Mouse (Mus musculus): ENCODE results near the gene Hoxb4.

The Hoxb4 gene

DNA sequence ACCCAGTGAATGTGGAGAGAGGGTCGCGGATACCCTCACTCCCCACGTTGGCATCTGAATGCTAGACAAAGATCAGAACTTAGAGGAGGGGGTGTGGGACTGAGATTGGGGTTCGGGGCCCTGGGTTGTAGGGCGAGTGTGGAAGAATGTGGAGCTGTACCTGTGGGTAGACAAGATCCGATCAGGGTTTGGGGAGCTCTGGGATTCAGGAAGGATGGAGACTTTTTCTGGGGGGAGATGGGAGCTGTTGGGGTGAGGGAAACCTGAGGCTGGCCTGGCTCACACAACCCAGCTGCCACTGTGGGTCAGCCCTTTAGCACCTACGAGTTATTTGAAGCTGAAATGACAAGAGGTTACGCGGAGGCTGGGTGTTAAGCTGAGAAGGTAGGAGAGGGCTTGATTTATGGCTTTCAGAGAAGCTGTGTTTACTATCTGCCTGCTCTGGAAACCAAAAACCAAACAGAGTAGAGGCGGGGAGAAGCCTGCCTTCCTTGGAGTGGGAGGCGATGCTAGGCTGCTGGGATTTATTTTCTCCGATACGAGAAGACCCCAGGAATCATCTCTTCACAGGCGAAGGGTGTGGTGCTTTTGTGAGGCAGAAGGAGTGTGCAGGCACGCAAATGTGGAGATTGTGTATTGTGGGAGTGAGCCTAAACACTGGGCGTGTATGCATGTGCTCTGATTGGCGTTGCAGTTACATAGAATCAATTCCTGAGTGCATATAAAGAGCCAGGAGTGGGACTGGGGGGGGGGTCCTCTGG, 15.4 kb downstream of the Hoxb4 start:
- DNase-seq (ENCODE audit: extremely low read depth, low read depth): no peak

DNA sequence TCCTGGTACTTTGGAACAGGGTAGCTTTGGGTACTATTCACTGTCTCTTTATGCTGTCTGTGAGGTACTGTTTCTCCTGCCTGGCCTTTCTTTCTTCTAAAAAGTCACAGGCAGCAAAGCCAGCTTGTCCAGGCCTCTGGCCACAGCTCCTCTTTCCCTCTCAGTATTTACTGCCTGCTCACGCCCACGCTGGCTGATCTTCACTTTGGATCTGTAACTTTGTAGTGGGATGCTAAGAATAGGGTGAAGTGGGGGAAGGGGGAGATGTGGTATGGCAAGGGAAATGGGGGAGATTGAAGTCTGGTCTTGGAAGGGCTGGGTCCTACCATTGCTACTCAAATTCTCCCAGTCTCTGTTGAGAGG, 15.9 kb downstream of the Hoxb4 start:
- DNase-seq (ENCODE audit: extremely low read depth, low read depth): no peak

DNA sequence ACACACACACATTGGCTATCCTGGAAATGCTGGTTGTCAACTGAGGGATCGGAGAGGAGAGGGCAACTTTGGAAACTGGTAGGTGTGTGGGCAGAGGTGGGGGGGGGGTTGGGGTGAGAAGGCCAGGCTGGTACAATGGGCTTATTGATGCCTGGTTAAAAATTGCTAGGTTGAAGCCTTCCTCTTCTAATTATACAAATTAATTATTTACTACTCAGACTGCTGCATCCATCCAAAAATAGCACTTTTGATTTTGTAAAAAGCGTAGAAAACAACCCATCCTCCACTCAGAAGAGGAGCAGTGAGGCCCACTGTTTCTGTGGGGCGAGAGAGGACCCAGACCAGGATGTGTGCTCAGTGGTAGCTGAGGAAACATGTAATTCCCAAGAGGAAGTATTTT, 16.9 kb downstream of the Hoxb4 start:
- DNase-seq (ENCODE audit: extremely low read depth, low read depth): no peak

DNA sequence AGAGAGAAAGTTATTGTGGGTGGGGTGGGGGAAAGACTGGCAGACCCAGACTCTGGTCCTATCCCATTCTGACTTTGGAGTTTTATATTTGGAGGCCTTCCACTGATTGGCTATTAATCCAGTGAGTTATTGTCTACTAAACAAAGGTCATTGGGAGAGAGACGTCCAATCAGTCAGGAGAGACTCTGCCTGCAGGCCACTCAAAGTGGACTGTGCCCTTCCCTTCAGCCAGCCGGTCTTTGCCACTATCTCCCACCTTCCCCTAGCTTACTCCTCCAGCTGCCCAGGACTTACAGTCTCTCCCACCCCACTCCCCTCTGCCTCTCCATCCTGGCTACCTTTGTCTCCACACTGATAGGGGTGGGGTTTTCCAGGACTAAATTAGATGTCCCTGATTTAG, 18.5 kb downstream of the Hoxb4 start:
- no peak for DNase-seq (ENCODE audit: extremely low read depth, low read depth)

DNA sequence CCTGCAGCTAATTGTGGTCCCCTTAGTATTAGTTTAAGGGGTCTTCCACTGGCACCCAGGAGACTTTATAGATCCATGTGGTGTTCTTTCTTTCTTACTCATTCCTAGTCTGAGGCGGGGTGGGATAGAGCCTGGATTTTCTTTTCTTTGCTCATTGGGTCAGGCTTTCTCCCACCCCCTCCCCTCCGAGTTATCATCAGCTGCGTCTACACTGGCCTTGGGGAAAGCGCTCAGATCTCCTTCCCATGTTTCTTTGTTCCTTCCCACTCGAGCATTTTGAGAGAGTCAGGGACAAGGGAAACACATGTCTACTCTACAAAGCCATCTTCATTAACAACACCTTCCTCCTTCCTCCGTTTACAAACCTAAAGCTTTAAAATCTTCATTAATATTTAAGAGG, 19.0 kb downstream of the Hoxb4 start:
- DNase-seq (ENCODE audit: extremely low read depth, low read depth): no peak

DNA sequence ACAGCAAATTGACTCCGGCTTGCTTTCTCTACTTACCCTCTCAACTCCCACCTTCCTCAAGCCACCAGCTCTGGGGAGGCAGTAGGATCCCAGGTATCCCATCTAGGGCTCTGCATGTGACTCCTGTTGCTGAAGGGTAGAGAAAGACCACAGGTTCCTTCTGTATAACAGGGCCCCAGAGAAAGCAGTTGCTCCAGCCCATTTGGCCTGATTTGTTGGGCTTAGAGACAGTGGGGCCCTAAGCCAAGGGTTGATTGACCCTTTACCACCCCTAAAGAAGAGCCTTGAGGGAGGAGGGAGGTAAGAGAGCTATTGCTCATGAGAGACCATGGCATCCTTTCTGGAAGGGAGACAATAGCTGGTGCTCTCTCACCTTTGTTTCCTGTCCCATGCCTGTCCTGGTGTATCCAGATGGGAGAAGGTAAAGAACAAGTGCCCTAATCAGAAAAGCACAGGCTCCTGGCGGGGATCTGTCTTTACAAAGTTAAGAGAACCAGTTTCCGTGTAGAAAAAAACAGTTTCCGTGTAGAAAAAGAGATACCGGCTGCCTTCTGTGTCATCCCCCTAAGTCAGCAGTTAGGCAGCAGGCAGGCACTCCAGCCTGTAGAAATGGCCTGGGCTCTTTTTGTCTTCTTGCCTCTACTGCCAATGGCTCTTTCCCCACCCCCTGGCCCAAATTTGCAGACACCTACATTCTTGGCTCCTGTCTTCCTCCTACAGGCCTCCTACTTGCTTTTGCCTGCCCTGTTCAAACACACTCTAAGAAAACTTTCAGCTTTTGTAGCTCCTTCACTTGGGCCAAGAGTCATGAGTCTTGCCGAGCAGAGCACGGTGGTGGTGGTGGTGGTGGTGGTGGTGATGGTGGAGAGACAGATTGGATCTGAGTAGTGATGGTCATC, 21.1 kb downstream of the Hoxb4 start:
- no peak for DNase-seq (ENCODE audit: extremely low read depth, low read depth)

DNA sequence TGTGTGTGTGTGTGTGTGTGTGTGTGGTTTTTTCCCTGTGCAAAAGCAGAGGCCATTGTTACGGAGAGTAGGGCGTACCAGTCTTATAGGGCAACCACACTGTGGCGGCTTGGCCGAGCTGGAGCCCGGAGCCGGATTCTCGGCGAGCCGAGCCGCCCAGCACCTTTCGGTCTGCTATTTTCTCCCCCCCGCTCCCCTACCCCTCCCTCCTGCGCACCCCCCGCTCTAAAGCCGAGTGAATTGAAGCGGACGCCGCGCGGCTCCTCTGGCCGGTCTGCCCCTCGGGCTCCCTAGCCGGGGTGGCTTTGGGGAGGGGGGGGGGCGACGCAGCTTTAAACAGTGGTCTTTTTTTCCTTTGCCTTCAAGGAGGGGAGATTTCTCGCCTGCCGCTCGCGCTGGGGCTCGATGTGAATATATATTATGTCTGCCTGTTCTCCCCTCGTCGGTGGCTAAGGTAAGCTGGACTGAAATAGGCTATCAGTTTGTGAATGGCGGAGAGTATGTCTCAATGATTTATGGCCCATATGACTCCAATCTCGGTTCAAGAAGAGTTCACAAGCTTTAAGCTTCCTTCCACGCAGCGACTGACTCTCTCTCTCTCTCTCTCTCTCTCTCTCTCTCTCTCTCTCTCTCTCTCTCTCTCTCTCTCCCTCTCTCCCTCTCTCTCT, 22.8 kb downstream of the Hoxb4 start:
- no peak for DNase-seq (ENCODE audit: extremely low read depth, low read depth)

DNA sequence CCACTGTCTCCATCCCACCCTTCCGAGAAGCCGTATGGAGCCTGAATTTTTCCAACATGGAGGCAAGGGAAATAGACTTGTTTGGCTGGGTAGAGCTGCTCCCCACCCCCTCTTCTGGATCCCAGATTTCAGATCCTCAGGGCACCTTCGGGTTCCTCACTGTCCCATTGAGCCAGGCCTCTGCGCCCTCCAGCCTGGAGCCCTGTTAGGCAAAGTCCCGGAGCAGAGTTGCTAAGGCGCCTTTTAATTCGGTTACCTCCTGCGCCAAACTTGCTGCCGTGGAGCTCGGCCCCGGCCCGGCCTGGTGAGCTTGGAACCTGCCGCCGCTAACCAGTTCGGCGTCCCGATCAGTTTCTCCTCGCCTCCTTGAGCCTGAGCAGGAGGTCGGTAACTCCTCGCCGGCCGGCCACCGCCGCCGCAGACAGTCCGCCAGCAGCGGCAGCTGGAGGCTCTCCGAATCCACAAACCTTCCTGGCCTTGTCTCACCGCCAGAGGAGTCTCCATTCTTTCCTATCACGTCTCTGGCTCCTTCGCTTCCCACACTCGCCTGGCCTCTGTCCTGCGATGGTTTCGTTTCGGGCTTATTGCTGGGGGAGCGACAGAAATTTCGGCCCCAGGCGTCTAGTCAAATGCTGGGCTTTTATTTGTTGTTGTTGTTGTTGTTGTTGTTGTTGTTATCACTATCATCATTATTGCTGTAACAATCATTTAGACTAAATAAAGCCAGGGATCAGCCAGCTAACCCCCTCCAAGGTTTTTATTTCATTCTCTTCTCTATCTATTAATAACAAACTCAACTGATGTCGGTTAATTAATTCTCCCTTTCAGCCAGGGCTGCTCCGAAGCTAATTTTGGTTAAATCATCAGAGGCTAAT, 23.9 kb downstream of the Hoxb4 start:
- no peak for DNase-seq (ENCODE audit: extremely low read depth, low read depth)

DNA sequence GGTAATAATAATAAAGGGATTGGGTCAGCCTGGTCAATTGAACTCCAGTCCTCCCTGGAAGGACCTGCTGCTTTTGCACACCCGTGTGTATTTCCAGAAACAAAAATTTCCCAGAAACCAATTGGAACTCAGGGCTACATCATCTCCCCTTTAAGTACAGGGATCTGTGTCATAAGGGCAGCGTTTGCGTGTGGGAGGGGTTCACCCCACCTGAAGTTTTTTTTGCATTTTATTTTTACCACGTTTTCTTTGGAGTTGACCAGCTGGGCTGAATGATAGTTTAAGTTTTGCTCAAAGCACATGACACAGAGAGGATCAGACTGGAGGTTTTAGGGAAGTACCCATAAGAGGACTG, 24.5 kb downstream of the Hoxb4 start:
- no peak for DNase-seq (ENCODE audit: extremely low read depth, low read depth)

DNA sequence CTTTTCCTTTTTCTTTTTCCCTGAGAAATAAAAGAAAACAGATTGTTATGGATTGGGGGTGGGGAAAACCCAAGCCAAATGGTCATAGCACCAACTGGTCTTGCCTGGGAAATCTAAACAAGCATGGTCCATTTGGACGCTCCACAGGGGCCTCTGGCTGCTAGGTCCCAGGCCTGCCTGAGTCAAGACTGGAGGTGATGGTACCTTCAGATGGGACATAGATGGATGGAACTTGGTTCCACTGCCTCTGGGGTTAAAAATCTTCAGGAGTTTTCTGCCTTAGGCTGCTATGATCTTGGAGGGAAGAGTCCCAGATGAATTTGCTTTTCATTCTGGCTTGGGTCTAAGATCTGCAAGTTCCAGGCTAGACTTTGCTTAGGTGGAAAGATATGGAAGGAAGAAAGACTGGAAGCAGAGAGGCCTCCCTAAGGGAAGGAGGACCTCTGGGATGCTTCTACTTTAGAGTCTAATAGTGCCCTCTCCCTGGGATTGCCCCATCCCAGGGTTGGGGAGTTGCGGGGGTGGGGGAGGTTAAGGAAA, 25.2 kb downstream of the Hoxb4 start:
- DNase-seq (ENCODE audit: extremely low read depth, low read depth): no peak

DNA sequence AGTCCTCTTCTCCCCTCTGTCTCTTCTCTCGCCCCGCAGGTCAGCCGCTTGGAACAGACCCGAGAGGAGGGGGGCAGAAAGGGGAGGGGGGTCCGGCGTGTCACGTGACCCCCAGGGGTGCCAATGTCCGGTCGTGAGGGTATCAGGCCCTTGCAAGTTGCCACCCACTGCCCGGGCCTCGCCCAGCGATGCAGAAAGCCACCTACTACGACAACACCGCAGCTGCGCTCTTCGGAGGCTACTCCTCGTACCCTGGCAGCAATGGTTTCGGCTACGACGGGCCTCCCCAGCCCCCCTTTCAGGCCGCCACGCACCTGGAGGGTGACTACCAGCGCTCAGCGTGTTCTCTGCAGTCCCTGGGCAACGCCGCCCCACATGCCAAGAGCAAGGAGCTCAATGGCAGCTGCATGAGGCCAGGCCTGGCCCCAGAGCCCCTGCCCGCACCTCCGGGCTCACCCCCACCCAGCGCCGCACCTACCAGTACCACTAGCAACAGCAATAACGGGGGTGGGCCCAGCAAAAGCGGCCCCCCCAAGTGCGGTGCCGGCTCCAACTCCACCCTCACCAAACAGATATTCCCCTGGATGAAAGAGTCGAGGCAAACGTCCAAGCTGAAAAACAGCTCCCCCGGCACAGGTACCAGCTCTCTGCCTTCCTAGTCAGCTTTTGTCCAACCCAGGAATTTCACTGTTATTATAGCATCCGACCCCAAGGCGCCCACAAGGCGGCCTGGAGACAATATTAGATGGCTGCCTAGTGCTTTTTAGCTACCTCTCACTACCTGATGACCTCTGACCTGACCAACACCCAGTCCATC, 26.2 kb downstream of the Hoxb4 start:
- DNase-seq (ENCODE audit: extremely low read depth, low read depth): no peak

DNA sequence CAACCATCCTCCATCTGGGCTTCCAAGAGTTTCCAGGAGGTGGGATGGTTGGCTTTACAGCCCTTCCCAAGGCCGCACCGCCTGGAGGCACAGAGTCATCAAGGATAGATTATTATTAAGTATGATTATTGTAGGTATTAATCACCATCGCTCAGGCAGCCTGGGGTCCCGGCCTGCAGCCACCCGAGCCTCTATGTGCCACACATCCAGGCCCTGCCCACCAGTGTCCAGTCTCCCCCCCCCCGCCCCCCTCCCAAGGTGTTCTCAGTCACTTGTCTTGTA, 26.8 kb downstream of the Hoxb4 start:
- DNase-seq (ENCODE audit: extremely low read depth, low read depth): no peak

DNA sequence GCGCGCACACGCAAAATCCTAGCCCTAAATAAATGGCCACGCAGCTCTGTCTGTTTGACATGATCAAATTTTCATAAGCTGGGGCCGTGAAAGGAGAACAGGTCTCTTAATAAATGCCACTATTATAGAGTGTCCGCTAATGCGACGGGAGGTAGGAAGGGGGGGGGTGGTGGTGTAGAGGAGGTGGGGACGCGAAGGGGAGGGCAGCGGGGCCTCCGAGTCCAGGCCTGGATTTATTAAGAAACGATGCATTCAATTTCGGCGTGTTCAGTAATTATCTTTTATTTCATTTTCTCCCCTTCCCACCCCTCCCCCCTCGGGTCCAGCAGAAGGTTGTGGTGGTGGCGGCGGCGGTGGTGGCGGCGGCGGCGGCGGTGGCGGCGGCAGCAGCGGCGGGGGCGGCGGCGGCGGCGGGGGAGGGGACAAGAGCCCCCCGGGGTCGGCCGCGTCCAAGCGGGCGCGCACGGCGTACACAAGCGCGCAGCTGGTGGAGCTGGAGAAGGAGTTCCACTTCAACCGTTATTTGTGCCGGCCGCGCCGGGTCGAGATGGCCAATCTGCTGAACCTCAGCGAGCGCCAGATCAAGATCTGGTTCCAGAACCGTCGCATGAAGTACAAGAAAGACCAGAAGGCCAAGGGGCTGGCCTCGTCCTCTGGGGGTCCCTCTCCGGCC, 27.3 kb downstream of the Hoxb4 start:
- DNase-seq (ENCODE audit: extremely low read depth, low read depth): no peak

DNA sequence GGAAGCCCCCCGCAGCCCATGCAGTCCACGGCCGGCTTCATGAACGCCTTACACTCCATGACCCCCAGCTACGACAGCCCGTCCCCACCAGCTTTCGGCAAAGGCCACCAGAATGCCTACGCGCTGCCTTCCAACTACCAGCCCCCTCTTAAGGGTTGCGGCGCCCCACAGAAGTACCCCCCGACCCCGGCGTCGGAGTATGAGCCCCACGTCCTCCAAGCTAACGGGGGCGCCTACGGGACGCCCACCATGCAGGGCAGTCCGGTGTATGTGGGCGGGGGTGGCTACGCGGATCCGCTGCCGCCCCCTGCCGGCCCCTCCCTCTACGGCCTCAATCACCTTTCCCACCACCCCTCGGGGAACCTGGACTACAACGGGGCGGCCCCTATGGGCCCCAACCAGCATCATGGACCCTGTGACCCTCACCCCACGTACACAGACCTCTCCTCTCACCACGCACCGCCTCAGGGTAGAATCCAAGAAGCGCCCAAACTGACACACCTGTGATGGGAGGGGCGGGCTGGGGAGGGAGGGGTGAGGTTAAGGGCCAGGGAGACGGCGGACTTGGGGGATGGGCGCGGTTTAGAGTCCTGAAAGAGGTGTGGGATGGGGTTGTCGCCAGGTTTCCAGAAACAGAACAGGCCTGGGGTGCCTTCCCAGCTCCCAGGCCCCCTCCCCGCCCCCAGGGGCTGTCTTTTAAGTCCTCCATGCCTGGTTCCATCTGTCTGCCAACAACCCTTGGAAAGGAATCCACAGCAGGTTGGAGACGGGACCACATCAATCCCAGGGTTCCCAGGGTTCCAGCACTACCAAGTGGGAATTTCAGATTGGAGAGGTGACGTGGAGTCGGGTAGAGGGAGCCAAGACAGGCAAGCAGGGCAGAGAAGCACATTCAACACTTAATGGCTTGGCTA, 28.1 kb downstream of the Hoxb4 start:
- DNase-seq (ENCODE audit: extremely low read depth, low read depth): no peak

DNA sequence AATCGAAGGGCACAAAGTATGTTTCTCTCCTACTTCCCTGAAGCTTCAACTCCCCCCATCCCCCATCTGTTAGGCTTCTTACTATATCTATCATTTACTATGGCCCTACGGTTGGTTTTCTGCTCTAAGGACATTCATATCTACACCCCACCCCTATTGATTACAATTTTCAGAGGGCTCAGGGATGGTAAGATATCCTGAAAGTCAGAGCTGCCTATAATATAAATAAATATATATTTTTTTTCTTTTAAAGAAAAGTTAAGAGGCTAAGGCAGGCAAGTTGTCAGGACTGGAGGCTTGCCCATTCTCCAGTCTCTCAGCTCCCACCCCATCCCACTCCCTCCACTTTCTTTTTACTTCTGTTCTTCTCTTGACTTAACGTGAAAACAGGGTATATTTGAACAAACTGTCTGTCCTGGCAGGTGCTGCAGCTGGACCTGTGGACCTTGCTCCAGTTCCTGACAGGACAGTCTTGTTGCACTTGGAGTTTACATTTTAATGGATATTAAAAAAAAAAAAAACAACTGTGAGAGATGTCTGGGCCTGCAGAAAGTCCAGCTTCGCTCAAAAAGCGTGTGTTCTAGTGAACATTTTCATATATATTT, 29.0 kb downstream of the Hoxb4 start:
- DNase-seq (ENCODE audit: extremely low read depth, low read depth): no peak

DNA sequence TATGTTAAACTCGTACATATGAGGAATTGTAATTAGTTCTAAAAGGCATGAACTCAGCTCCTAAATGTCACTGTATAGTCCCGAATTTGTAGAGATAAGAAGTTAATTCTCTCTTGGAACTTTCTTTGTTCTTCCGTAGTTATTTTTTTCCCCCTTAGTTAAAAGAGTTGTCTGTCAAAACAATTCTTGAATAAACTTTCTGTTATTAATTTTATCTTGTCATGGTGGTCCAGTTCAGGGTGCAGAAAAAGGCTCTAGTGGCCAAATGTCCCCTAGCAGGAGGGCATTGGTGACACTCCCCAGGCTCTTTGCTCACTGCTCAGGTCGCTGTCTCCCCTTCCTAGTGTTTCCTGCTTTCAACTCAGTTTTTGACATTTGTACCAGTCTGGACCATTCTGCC, 29.6 kb downstream of the Hoxb4 start:
- no peak for DNase-seq (ENCODE audit: extremely low read depth, low read depth)

DNA sequence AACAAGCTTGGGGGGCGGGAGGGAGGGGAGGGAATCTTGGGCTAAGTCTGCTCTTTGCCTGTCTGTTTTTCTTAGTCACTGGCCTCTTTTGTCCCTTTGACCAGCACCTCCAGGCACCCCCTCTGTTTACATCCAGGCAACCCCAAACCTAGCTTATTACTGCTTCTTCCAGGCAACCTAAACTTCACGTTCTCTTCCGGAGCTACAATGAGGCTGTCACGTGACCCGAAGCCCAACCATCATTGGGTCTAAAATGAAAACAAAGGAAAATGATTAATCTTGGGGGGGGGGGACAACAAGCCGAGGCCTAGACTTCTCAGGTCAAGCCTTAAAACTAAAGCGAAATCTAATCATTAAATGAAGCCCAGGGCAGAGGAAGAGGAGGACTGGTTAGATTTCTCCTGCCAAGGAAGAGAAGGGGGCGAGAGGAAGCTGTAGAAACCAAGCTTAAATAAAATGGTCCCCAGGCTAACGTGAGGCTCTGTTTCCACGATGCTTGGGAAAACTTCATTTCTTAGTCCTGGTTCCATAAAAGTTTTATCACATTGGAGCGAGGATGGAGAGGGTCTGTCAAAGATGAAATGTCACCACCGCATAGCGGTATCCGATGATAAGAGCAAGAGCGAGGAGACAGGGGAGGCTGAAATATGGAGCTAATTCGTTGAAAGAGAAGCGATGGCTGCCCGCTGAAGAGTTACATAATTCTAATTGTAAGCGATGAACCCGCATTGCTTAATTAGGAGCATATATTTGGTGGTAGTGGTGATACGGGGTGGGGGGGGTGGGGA, 30.3 kb downstream of the Hoxb4 start:
- DNase-seq (ENCODE audit: extremely low read depth, low read depth): no peak

DNA sequence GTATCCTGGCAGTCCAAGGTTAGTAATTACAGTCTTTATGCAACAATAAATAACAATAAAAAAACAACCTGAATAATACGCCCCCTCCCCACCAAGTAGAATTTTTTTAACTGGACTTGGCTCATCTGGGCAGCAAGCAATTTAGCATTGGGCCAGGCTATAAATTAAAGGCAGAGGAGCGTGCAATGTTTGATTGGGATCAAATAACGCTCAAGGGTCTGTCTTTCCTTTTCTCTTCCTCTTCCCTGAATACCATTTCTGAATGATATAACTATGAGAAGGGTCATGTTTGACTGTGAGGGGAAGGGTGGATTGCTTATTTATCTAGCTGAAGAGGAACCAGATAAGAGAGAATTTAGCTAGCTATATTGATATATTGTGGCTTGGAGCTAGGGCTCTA, 30.9 kb downstream of the Hoxb4 start:
- DNase-seq (ENCODE audit: extremely low read depth, low read depth): no peak
